Mouse (Mus musculus) limb, embryonic 14.5 days (tissue): ENCODE data around the gene Map3k4. TPM values are rescaled to one million over a fixed set of nuclear protein-coding genes. Genes with fewer than 3 reads are reported as not detected.
A peak's percentile ranks its signal among the peaks of the same experiment; 100 is the strongest.
"Not testable (repeated sequence)": the region's sequence is repeated elsewhere in the genome, so short reads cannot be mapped to it uniquely, and the experiment has no call there.

Experiments used
- ATAC-seq: fragments of 200-750 bp; cut with Nextera tagmentation; 2 replicates; pipeline ENCODE4 v1.8.0; 2017; ENCODE audit warnings: low read depth, moderate number of reproducible peaks, moderate TSS enrichment; ENCODE audit not compliant: low FRiP score
- DNase-seq: peaks from one replicate; pipeline ENCODE4 v3.0.0-alpha.2; 2015; ENCODE audit warnings: low spot score
- H3K27ac ChIP-seq: fragments of 300-500 bp; sonication (generic); replicated peaks from 2 replicates; pipeline ENCODE4 v1.5.1; 2014; ENCODE audit warnings: low read depth, mild to moderate bottlenecking, low read length, moderate library complexity, mixed read lengths
- H3K27me3 ChIP-seq: fragments of 300-500 bp; sonication (generic); 2 replicates; pipeline ENCODE4 v1.6.1; 2014; ENCODE audit warnings: low read length, mixed read lengths; ENCODE audit not compliant: control insufficient read depth, insufficient read depth
- H3K36me3 ChIP-seq: fragments of 300-500 bp; sonication (generic); 2 replicates; pipeline ENCODE4 v1.6.1; 2014; ENCODE audit warnings: mild to moderate bottlenecking, low read length, moderate library complexity, mixed read lengths; ENCODE audit not compliant: control insufficient read depth, insufficient read depth
- H3K4me1 ChIP-seq: fragments of 300-500 bp; sonication (generic); 2 replicates; pipeline ENCODE4 v1.6.1; 2014; ENCODE audit warnings: antibody characterized with exemption, low read length, mixed read lengths; ENCODE audit not compliant: control insufficient read depth, insufficient read depth
- H3K4me2 ChIP-seq: fragments of 300-500 bp; sonication (generic); replicated peaks from 2 replicates; pipeline ENCODE4 v1.6.1; 2014; ENCODE audit warnings: low read depth, mild to moderate bottlenecking, low read length, moderate library complexity; ENCODE audit not compliant: severe bottlenecking
- H3K4me3 ChIP-seq: fragments of 300-500 bp; sonication (generic); replicated peaks from 2 replicates; pipeline ENCODE4 v1.5.1; 2014; ENCODE audit warnings: low read length
- H3K9ac ChIP-seq: fragments of 300-500 bp; sonication (generic); 2 replicates; pipeline ENCODE4 v1.6.1; 2014; ENCODE audit warnings: mild to moderate bottlenecking, low read depth, low read length, moderate library complexity; ENCODE audit not compliant: severe bottlenecking
- H3K9me3 ChIP-seq: fragments of 300-500 bp; sonication (generic); 2 replicates; pipeline ENCODE4 v1.6.1; 2016; ENCODE audit warnings: low read length; ENCODE audit not compliant: control insufficient read depth
- POLR2A ChIP-seq: fragments of 200-500 bp; IDR thresholded peaks from 2 replicates; pipeline ENCODE4 v1.8.0; 2012; ENCODE audit warnings: inconsistent platforms, mild to moderate bottlenecking, moderate library complexity, borderline replicate concordance; ENCODE audit not compliant: insufficient read depth, insufficient read length; ENCODE audit errors: extremely low read depth
- WGBS: fragments of 180-500 bp; shearing (Covaris S2); extraction: QIAGEN DNeasy Blood & Tissue Kit; methylation state at CpG from one replicate; pipeline ENCODE4 v1.1.7; 2014; 5-methylcytosine and 5-hydroxymethylcytosine counted together
- polyA plus RNA-seq, 2 experiments: library from polyadenylated mRNA; depleted of rRNA in 1 of 2; stranded (reverse) in 1 of 2; unstranded in 1 of 2; fragments of >200 nt; fragmentation: Nextera tagmentation in 1 of 2; extraction: Ambion mirVana in 1 of 2; gene quantifications; 2 replicates each; pipeline versions ENCODE4 v1.2.1 to v1.2.3; 2012 to 2014

Map3k4 gene
- polyA plus RNA-seq, 2 experiments = 28.6 to 36.4 TPM

DNA sequence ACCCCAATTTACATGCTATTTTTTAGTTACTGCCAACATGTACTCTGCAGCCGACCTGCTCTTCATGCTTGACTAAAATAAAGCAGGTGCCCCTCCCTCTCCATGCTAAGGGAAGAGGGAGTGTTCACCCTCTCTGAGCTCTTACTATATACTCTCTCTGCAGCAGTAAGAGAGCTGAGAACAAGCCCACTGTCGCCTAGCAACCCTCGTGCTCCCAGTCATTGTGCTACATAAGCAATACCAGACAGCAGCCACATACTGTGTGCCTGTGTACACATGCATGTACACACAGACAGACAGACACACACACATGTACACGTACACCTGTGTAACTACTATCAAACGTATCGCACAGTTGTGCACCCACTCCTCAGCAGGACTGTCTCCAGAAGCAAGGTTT, 88.4 kb downstream of the Map3k4 start:
- Histone ChIP-seq H3K9me3 (no peaks in the 10 kb centered on the region), H3K36me3 (peaks cover 65% of the 10 kb centered on the region), H3K4me2 (no peak overlapping the region), H3K27ac (no peak overlapping the region), H3K4me3 (no peak overlapping the region), H3K4me1 (no peaks in the 10 kb centered on the region), H3K27me3 (no peaks in the 10 kb centered on the region), H3K9ac (no peak overlapping the region)
- ATAC-seq (no peak), DNase-seq (no peak)
- 83% methylated on average over 6 of the region's 6 CpGs for WGBS
- TF ChIP-seq POLR2A = no peak

DNA sequence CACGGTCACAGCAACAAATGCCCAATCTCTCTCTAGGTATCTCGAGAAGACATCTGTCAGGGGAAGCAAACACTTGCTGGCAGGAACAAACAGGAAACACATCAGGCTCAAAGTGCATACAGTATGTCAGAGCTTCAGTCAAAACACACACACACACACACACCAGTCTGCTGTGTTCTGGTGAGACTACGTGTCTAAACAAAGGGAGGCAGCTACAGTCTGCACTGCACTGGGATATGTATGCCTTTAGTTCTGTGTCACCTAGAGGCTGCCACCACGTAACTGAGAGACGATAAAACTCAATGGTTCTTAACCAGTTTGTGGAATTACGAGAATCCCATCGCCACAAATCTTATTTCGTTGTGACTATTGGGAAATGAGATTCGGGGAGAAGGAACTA, 88.8 kb downstream of the Map3k4 start:
- H3K27ac ChIP-seq = no peak overlapping the region
- H3K9me3 ChIP-seq = no peaks in the 10 kb centered on the region
- H3K4me2 ChIP-seq = no peak overlapping the region
- no peak overlapping the region for H3K9ac ChIP-seq
- WGBS = 95% methylated on average over 9 of the region's 9 CpGs
- DNase-seq (no peak), ATAC-seq (no peak)
- peaks cover 61% of the 10 kb centered on the region for H3K36me3 ChIP-seq
- H3K4me3 ChIP-seq = no peak overlapping the region
- no peaks in the 10 kb centered on the region for H3K4me1 ChIP-seq
- H3K27me3 ChIP-seq = no peaks in the 10 kb centered on the region
- TF ChIP-seq POLR2A = no peak

DNA sequence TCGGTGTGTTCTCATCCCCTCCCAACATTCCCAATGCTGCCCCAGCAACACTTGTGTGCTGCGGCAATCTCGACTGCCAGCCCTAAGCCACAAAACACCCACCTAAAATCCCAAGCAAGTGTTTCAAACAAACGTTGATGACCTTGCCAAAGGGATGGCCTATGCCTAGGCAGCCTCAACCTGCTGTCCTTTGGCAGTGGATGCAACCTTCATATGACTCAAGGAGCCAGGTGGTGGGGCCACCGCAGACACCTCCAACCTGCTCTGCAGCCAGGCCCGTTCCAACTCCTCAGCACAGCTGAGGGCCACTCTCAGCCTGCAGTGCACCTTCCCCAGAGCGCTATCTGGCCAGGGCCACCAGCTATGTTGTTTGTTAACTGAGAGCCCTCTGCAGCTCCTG, 90.1 kb downstream of the Map3k4 start:
- no peak for TF ChIP-seq POLR2A
- H3K27me3 ChIP-seq = no peaks in the 10 kb centered on the region
- no peak overlapping the region for H3K4me3 ChIP-seq
- ATAC-seq (no peak), DNase-seq (no peak)
- H3K36me3 ChIP-seq = peaks cover 63% of the 10 kb centered on the region
- no peak overlapping the region for H3K27ac ChIP-seq
- WGBS = 90% methylated on average over 7 of the region's 7 CpGs
- H3K4me2 ChIP-seq = no peak overlapping the region
- no peaks in the 10 kb centered on the region for H3K9me3 ChIP-seq
- H3K4me1 ChIP-seq = no peaks in the 10 kb centered on the region
- H3K9ac ChIP-seq = no peak overlapping the region

DNA sequence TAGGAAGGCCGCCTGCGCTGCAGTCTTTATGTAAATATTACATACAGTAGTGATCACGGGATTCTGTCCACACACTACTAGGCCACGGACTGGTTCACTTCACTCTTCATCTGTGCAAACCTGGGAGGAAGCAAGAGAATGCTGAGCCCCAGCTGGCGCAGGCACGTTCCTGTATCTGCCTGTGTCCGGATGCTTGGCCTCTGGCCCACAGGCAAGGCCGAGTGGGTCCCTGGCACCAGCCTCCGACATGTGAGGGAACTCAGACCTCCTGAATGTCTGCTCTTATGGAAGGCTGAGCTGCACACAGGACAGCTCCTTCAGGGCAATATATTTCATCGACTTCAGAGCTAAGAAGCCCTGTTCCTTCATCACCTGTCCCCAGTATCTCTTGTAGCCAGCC, 90.6 kb downstream of the Map3k4 start:
- H3K4me3 ChIP-seq = no peak overlapping the region
- DNase-seq = no peak
- H3K36me3 ChIP-seq = peaks cover 59% of the 10 kb centered on the region
- H3K27ac ChIP-seq = no peak overlapping the region
- H3K9me3 ChIP-seq = no peaks in the 10 kb centered on the region
- H3K4me1 ChIP-seq = no peaks in the 10 kb centered on the region
- H3K9ac ChIP-seq = no peak overlapping the region
- WGBS = 85% methylated on average over 10 of the region's 10 CpGs
- no peak for ATAC-seq
- H3K4me2 ChIP-seq = no peak overlapping the region
- no peak for TF ChIP-seq POLR2A
- no peaks in the 10 kb centered on the region for H3K27me3 ChIP-seq

- no peak for TF ChIP-seq POLR2A
- ATAC-seq = no peak; the same call in 1 of the 2 replicates
- Histone ChIP-seq H3K9ac (no peak overlapping the region), H3K9me3 (no peaks in the 10 kb centered on the region), H3K27me3 (no peaks in the 10 kb centered on the region), H3K4me1 (no peaks in the 10 kb centered on the region), H3K27ac (no peak overlapping the region), H3K4me2 (no peak overlapping the region), H3K4me3 (no peak overlapping the region), H3K36me3 (peaks cover 52% of the 10 kb centered on the region)
- 31% methylated on average over 12 of the region's 12 CpGs for WGBS
- DNase-seq = peak; percentile 61
Observed at GRCm38 (mm10) chr17:12226551-12226950, 92.0 kb downstream of the Map3k4 start.

GRCm38 (mm10) chr17:12225227-12225626, 93.4 kb downstream of the Map3k4 start:
- Histone ChIP-seq H3K4me1 (no peaks in the 10 kb centered on the region), H3K4me2 (no peak overlapping the region), H3K36me3 (peaks cover 50% of the 10 kb centered on the region), H3K27me3 (no peaks in the 10 kb centered on the region), H3K4me3 (no peak overlapping the region), H3K9ac (no peak overlapping the region), H3K9me3 (no peaks in the 10 kb centered on the region), H3K27ac (no peak overlapping the region)
- WGBS = 32% methylated on average over 1 of the region's 1 CpGs
- ATAC-seq (no peak), DNase-seq (no peak)
- TF ChIP-seq POLR2A = no peak

- not testable (repeated sequence) for H3K4me3 ChIP-seq, H3K4me2 ChIP-seq, H3K27ac ChIP-seq, H3K9me3 ChIP-seq, H3K4me1 ChIP-seq, ATAC-seq, DNase-seq, H3K27me3 ChIP-seq, H3K9ac ChIP-seq
- peaks cover 53% of the 10 kb centered on the region for H3K36me3 ChIP-seq
- 74% methylated on average over 5 of the region's 7 CpGs for WGBS
Observed at GRCm38 (mm10) chr17:12224551-12224950, 94.0 kb downstream of the Map3k4 start.
